Mouse (Mus musculus) layer of hippocampus, postnatal 25 days (tissue): ENCODE data around the gene Shisal2a. TPM values are rescaled to one million over a fixed set of nuclear protein-coding genes. Genes with fewer than 3 reads are reported as not detected.
"Not testable (repeated sequence)": the region's sequence is repeated elsewhere in the genome, so short reads cannot be mapped to it uniquely, and the experiment has no call there.

Experiments
- DNase-seq, 2 experiments: peaks; one replicate each; pipeline ENCODE4 v3.0.0; 2022; ENCODE audit warnings: mixed read lengths in 2 of 2, low spot score in 1 of 2; ENCODE audit errors: extremely low spot score in 1 of 2
- total RNA-seq, 2 experiments: library from RNA; stranded (reverse); gene quantifications; 2 replicates each; pipeline ENCODE4 v1.2.3; 2021

Shisal2a gene
- total RNA-seq, 2 experiments from 2014 or later = not detected

- DNase-seq = no peak
These were observed 3.0 kb downstream of the Shisal2a start for GRCm38 (mm10) chr4:108380146-108380545.

GRCm38 (mm10) chr4:108379476-108379875 is 3.7 kb downstream of the Shisal2a start:
- no peak for DNase-seq

- no peak for DNase-seq
These were observed 11.0 kb downstream of the Shisal2a start for GRCm38 (mm10) chr4:108372166-108372565.

- no peak for DNase-seq
These were observed 11.7 kb downstream of the Shisal2a start for GRCm38 (mm10) chr4:108371421-108371820.

GRCm38 (mm10) chr4:108370409-108370808 is 12.7 kb downstream of the Shisal2a start:
- DNase-seq = no peak

GRCm38 (mm10) chr4:108369254-108369653 is 13.9 kb downstream of the Shisal2a start:
- no peak for DNase-seq

- DNase-seq = no peak
These were observed 19.1 kb downstream of the Shisal2a start for GRCm38 (mm10) chr4:108364111-108364476.

GRCm38 (mm10) chr4:108363355-108364110 is 19.6 kb downstream of the Shisal2a start:
- no peak for DNase-seq

GRCm38 (mm10) chr4:108362321-108363261 is 20.6 kb downstream of the Shisal2a start:
- no peak for DNase-seq

- DNase-seq = peak; percentile 32 to 48
These were observed 22.8 kb downstream of the Shisal2a start for GRCm38 (mm10) chr4:108360136-108361055.

- DNase-seq = no peak
These were observed 24.7 kb downstream of the Shisal2a start for GRCm38 (mm10) chr4:108358498-108358897.

- DNase-seq = no peak
These were observed 25.7 kb downstream of the Shisal2a start for GRCm38 (mm10) chr4:108357458-108357857.

GRCm38 (mm10) chr4:108353591-108353990 is 29.6 kb downstream of the Shisal2a start:
- DNase-seq = not testable (repeated sequence)

- no peak for DNase-seq
These were observed 32.3 kb downstream of the Shisal2a start for GRCm38 (mm10) chr4:108350819-108351218.

- no peak for DNase-seq
These were observed 33.2 kb downstream of the Shisal2a start for GRCm38 (mm10) chr4:108349836-108350547.

- DNase-seq = no peak
These were observed 34.1 kb downstream of the Shisal2a start for GRCm38 (mm10) chr4:108349064-108349463.

- DNase-seq = no peak
These were observed 34.8 kb downstream of the Shisal2a start for GRCm38 (mm10) chr4:108348256-108348875.

GRCm38 (mm10) chr4:108347111-108347510 is 36.0 kb downstream of the Shisal2a start:
- DNase-seq = no peak

- no peak for DNase-seq
These were observed 37.3 kb downstream of the Shisal2a start for GRCm38 (mm10) chr4:108345826-108346225.
